Mouse (Mus musculus) midbrain, embryonic 12.5 days (tissue): Measurements from ENCODE around the gene Trim46. TPM values are rescaled to one million over a fixed set of nuclear protein-coding genes. Genes with fewer than 3 reads are reported as not detected.

Source experiments
- microRNA counts: library from miRNA; unstranded; fragments of <30 nt; microRNA quantifications from one replicate; lab custom pipeline; 2017
- microRNA-seq: library from miRNA; unstranded; fragments of <30 nt; microRNA quantifications from one replicate; pipeline ENCODE4, GENCODE M21; 2017
- polyA plus RNA-seq: library from polyadenylated mRNA; unstranded; fragments of >200 nt; fragmentation: Nextera tagmentation; extraction: Ambion mirVana; gene quantifications from 2 replicates; pipeline ENCODE4 v1.2.1, GENCODE M21; 2016

The Trim46 gene
- polyA plus RNA-seq, 1 experiment from 2014 or later: 25.1 TPM

MicroRNA genes within 50 kb of the gene (microRNA counts, 519-probe panel; counts per million panel counts)
- 2,838 counts per million, percentile 7 among the panel's probes with 10 or more counts for microRNA mmu-miR-92b (lab: Ali Mortazavi, UCI)

Small RNAs within 50 kb of the gene (microRNA-seq; reads per million reads assigned to microRNA genes)
- gene Mir92b: 20,944 reads per million, percentile 98 among the genes with 10 or more reads in this experiment

Other genes with a start within 250 kb of the Trim46 start
- gene Rusc1, start 153.0 kb downstream of the Trim46 start, polyA plus RNA-seq: 49.8 and 50.9 TPM in 2 replicates
- 0.13 TPM in 1 of 2 replicates, not detected in the other for gene Gm43738, start 145.2 kb downstream of the Trim46 start, polyA plus RNA-seq
- 307 and 361 TPM in 2 replicates for gene Fdps, start 144.3 kb downstream of the Trim46 start, polyA plus RNA-seq
- gene Pklr, start 110.2 kb downstream of the Trim46 start, polyA plus RNA-seq: 0.26 and 0.33 TPM in 2 replicates
- gene Hcn3, start 86.1 kb downstream of the Trim46 start, polyA plus RNA-seq: 17.1 and 22.0 TPM in 2 replicates
- 42.3 and 46.5 TPM in 2 replicates for gene Clk2, start 81.5 kb downstream of the Trim46 start, polyA plus RNA-seq
- gene Scamp3, start 68.8 kb downstream of the Trim46 start, polyA plus RNA-seq: 94.2 and 97.1 TPM in 2 replicates
- gene Fam189b, start 63.2 kb downstream of the Trim46 start, polyA plus RNA-seq: 29.5 and 30.3 TPM in 2 replicates
- gene Gba, start 43.4 kb downstream of the Trim46 start, polyA plus RNA-seq: 42.4 and 45.8 TPM in 2 replicates
- gene Thbs3, start 31.1 kb downstream of the Trim46 start, polyA plus RNA-seq: 105 and 107 TPM in 2 replicates
- gene Mtx1, start 19.2 kb downstream of the Trim46 start, polyA plus RNA-seq: 183 and 185 TPM in 2 replicates
- 3.8 and 5.2 TPM in 2 replicates for gene Muc1, start 17.3 kb downstream of the Trim46 start, polyA plus RNA-seq
- gene Krtcap2, start 343 bp downstream of the Trim46 start, polyA plus RNA-seq: 253 and 255 TPM in 2 replicates
- gene Dpm3, start 13.0 kb upstream of the Trim46 start, polyA plus RNA-seq: 72.2 and 76.1 TPM in 2 replicates
- gene Slc50a1, start 24.3 kb upstream of the Trim46 start, polyA plus RNA-seq: 38.1 and 39.6 TPM in 2 replicates
- 9.5 and 11.0 TPM in 2 replicates for gene Efna1, start 34.8 kb upstream of the Trim46 start, polyA plus RNA-seq
- 10.7 and 11.1 TPM in 2 replicates for gene Efna3, start 76.7 kb upstream of the Trim46 start, polyA plus RNA-seq
- gene Efna4, start 91.7 kb upstream of the Trim46 start, polyA plus RNA-seq: 16.8 and 17.3 TPM in 2 replicates
- gene Adam15, start 103.7 kb upstream of the Trim46 start, polyA plus RNA-seq: 35.0 and 37.0 TPM in 2 replicates
- gene Dcst2, start 115.7 kb upstream of the Trim46 start, polyA plus RNA-seq: 0.22 and 0.29 TPM in 2 replicates
- gene Dcst1, start 118.9 kb upstream of the Trim46 start, polyA plus RNA-seq: 0.20 and 0.65 TPM in 2 replicates
- gene Zbtb7b, start 148.5 kb upstream of the Trim46 start, polyA plus RNA-seq: 0.63 and 0.71 TPM in 2 replicates
- gene Lenep, start 156.5 kb upstream of the Trim46 start, polyA plus RNA-seq: 1.1 and 1.5 TPM in 2 replicates
- 34.4 and 34.7 TPM in 2 replicates for gene Flad1, start 165.6 kb upstream of the Trim46 start, polyA plus RNA-seq
- 291 and 306 TPM in 2 replicates for gene Cks1b, start 172.1 kb upstream of the Trim46 start, polyA plus RNA-seq
- gene Shc1, start 172.1 kb upstream of the Trim46 start, polyA plus RNA-seq: 33.0 and 43.5 TPM in 2 replicates
- 52.5 and 58.3 TPM in 2 replicates for gene Pygo2, start 183.9 kb upstream of the Trim46 start, polyA plus RNA-seq
- 16.1 and 17.9 TPM in 2 replicates for gene Pbxip1, start 190.4 kb upstream of the Trim46 start, polyA plus RNA-seq
- gene Pmvk, start 208.2 kb upstream of the Trim46 start, polyA plus RNA-seq: 73.7 and 77.9 TPM in 2 replicates